Mouse (Mus musculus): ENCODE data around the gene Zfp433.
"Not testable (repeated sequence)": the region's sequence is repeated elsewhere in the genome, so short reads cannot be mapped to it uniquely, and the experiment has no call there.

Gene Zfp433

GRCm38 (mm10) chr10:81704531-81705301 lies at the start of gene Zfp433:
TSS of gene Zfp433 (plus strand) at chr10:81704825.
- in situ Hi-C loops (cut with MboI, MseI) = loop anchor here in 1 of 2 experiments (10.0 kb wide), 1 partner anchor 60 kb away; the partner anchor contains the start of gene Gm10778

GRCm38 (mm10) chr10:81655178-81655577 lies 49.4 kb upstream of the Zfp433 start:
- in situ Hi-C loops (cut with MboI, MseI) = loop anchor here in 1 of 2 experiments (10.0 kb wide), 1 partner anchor 60 kb away; no protein-coding TSS in a partner anchor

DNA sequence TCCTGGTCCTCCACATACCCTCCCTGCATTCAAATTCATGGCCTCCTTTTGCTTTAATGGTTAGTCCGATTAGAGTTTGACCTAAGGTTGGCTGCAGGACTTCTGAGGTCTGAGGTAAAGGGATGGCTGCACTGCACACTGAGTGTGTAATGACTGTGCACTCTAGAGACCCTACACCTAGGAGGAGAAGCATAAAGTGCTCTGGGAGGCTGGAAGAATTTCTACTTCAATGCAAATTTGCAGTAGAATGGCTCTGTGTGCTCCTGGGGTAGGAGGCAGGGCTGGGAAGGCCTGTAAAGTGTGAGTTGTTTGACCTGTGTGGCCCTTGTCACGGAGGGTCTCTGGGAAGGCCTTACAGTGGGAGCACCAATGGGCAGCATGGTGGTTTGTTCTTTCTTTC lies 48.5 kb upstream of the Zfp433 start:
- in situ Hi-C loops (cut with MboI, MseI) = loop anchor here in 1 of 2 experiments (10.0 kb wide), 1 partner anchor 59 kb away; no protein-coding TSS in a partner anchor

DNA sequence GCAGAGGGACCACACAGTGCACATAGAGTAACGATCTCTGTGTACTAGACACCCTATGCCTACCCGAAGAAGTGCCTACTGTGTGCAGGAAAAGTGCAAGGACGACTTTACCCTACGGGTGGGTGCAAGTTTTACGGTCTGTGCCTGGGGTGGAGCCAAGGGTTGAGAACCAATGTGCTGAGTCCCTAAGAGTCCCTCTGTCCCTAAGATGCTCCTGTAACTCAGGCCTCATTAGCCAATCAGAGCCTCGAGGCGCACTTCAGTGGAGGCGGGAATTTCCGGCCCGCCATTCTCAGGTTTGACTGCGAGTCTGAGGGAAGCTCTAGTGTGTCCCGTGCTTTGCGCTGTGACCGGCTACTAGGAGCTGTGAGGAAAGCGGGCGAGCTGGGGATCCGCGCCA lies 17.5 kb upstream of the Zfp433 start:
- in situ Hi-C loops (cut with MboI, MseI) = not testable (repeated sequence)

GRCm38 (mm10) chr10:81770506-81771403 lies 66.1 kb downstream of the Zfp433 start, which contains the start of gene Gm3055:
TSS of gene Gm3055 (minus strand) at chr10:81771161.
- in situ Hi-C loops (cut with MboI, MseI) = not testable (repeated sequence)

- in situ Hi-C loops (cut with MboI, MseI) = not testable (repeated sequence)
Measured at GRCm38 (mm10) chr10:81771404-81771777, 66.8 kb downstream of the Zfp433 start.

Data from T-helper 17 cell (primary cell).